Mouse (Mus musculus): ENCODE data around the gene Srpr.
A peak's percentile ranks its signal among the peaks of the same experiment; 100 is the strongest.

The Srpr gene

GRCm38 (mm10) chr9:35262418-35262817 is 62.4 kb downstream of the Srpr start:
- no peak for DNase-seq (ENCODE audit: low spot score)

- no peak for DNase-seq (ENCODE audit: low spot score)
These were observed 63.5 kb downstream of the Srpr start for GRCm38 (mm10) chr9:35263431-35263830.

- DNase-seq (ENCODE audit: low spot score): no peak
These were observed 64.5 kb downstream of the Srpr start for GRCm38 (mm10) chr9:35264509-35264908.

GRCm38 (mm10) chr9:35267146-35267975 is 67.4 kb downstream of the Srpr start, which contains the start of the genes Fam118b and Rpusd4:
Gene Fam118b (minus strand): TSS chr9:35267805.
Gene Rpusd4 (plus strand): TSS chr9:35267865.
- DNase-seq (ENCODE audit: low spot score): peak; percentile 93

- no peak for DNase-seq (ENCODE audit: low spot score)
These were observed 68.2 kb downstream of the Srpr start for GRCm38 (mm10) chr9:35267976-35268715.

- DNase-seq (ENCODE audit: low spot score): no peak
These were observed 77.9 kb downstream of the Srpr start for GRCm38 (mm10) chr9:35277855-35278365.

- DNase-seq (ENCODE audit: low spot score): no peak
These were observed 78.5 kb downstream of the Srpr start for GRCm38 (mm10) chr9:35278451-35278850.

- DNase-seq (ENCODE audit: low spot score): no peak
These were observed 82.3 kb downstream of the Srpr start for GRCm38 (mm10) chr9:35282006-35282850.

- no peak for DNase-seq (ENCODE audit: low spot score)
These were observed 82.9 kb downstream of the Srpr start for GRCm38 (mm10) chr9:35282851-35283200.

GRCm38 (mm10) chr9:35283415-35284069 is 83.6 kb downstream of the Srpr start:
- DNase-seq (ENCODE audit: low spot score): no peak

GRCm38 (mm10) chr9:35284351-35284750 is 84.4 kb downstream of the Srpr start:
- DNase-seq (ENCODE audit: low spot score): no peak

- DNase-seq (ENCODE audit: low spot score): no peak
These were observed 86.4 kb downstream of the Srpr start for GRCm38 (mm10) chr9:35286351-35286750.

- no peak for DNase-seq (ENCODE audit: low spot score)
These were observed 90.0 kb downstream of the Srpr start for GRCm38 (mm10) chr9:35289992-35290391.

GRCm38 (mm10) chr9:35290417-35290816 is 90.4 kb downstream of the Srpr start:
- DNase-seq (ENCODE audit: low spot score): no peak

GRCm38 (mm10) chr9:35290916-35291315 is 90.9 kb downstream of the Srpr start:
- DNase-seq (ENCODE audit: low spot score): no peak

GRCm38 (mm10) chr9:35293465-35293864 is 93.5 kb downstream of the Srpr start:
- no peak for DNase-seq (ENCODE audit: low spot score)

Measured in testis, postnatal 14 days (tissue).